Mouse (Mus musculus): ENCODE results near the gene Gtf2e1. TPM values are rescaled to one million over a fixed set of nuclear protein-coding genes. Genes with fewer than 3 reads are reported as not detected.

The Gtf2e1 gene
- 8.8 and 9.5 TPM in 2 replicates for polyA plus RNA-seq (2015; fragmentation: Nextera tagmentation; extraction: Ambion mirVana)

GRCm38 (mm10) chr16:37539611-37540580 lies at the start of gene Gtf2e1, which contains the start of gene Rabl3:
TSS of gene Gtf2e1 (minus strand) at chr16:37539789.
TSS of gene Rabl3 (plus strand) at chr16:37539885.

GRCm38 (mm10) chr16:37579994-37580393 lies 40.4 kb upstream of the Gtf2e1 start, which contains the start of gene Hgd:
TSS of gene Hgd (plus strand) at chr16:37580153.

Other genes starting within 250 kb of the Gtf2e1 start
- gene Stxbp5l, start 154.8 kb downstream of the Gtf2e1 start, polyA plus RNA-seq (2015; fragmentation: Nextera tagmentation; extraction: Ambion mirVana), result not detected in 2 replicates
- gene Rabl3, start 96 bp upstream of the Gtf2e1 start, polyA plus RNA-seq (2015; fragmentation: Nextera tagmentation; extraction: Ambion mirVana), result 11.8 and 13.9 TPM in 2 replicates
- gene Hgd, start 40.4 kb upstream of the Gtf2e1 start, polyA plus RNA-seq (2015; fragmentation: Nextera tagmentation; extraction: Ambion mirVana), result 0.07 and 0.15 TPM in 2 replicates
- 54.0 and 62.4 TPM in 2 replicates for gene Ndufb4, start 114.7 kb upstream of the Gtf2e1 start, polyA plus RNA-seq (2015; fragmentation: Nextera tagmentation; extraction: Ambion mirVana)
- gene Fstl1, start 237.1 kb upstream of the Gtf2e1 start, polyA plus RNA-seq (2015; fragmentation: Nextera tagmentation; extraction: Ambion mirVana), result 112 and 134 TPM in 2 replicates